Mouse (Mus musculus) c-Kit-positive CD71-positive TER-119-negative erythroid progenitor cells, embryonic 14.5 days (primary cell): ENCODE data around the gene Tal1.

ENCODE experiments used
- DNase-seq: peaks from one replicate; pipeline ENCODE4 v3.0.0-alpha.2; 2013; ENCODE audit warnings: low read depth

Tal1 gene

DNA sequence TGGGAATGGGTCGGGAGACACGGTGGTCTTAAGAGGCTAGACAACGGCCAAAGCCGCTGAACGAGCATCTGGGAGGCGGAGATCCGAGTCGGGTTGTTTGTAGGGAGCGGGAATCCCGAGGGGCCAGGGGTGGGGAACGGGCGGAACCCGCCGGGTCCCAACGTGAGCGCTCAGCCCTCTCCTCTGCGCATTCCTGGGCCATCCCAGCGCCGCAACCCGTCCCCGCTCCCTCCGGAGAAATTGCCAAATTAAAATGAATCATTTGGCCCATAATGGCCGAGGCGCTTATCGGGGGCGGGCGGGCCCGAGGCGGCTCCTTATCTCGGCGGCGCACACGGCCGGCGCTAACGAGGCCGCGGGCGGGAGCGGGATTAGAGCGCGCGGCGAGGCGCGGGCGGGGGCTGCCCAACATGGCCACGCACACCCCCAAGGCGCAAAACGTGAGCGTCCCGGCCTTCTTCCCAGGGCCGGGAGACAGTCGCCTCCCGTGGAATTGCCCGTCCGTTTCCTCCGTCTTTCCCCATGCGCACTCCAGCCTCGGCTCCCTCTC, at the start of gene Tal1:
TSS of gene Tal1 (plus strand) at position 56 of the 550 bp plus-strand sequence.
- DNase-seq = peak; percentile 85

DNA sequence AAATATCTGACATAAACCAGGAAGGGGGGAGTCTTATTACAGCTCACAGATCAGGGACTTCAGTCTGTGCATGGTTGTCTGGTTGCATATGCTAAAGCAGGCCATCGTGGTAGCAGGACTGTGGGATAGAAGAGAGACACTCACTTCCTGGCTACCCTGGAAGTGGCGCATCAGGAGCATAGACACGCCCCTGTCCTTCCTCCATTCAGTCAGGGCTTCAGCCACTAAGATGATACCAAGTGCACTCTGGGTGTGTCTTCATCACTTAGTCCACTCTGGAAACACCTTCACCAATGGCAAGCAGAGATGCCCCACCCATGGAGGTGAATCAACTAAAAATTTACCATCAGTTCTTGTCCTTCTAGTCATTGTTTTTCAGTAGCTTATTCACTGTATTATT, 42.0 kb upstream of the Tal1 start:
- DNase-seq = no peak

DNA sequence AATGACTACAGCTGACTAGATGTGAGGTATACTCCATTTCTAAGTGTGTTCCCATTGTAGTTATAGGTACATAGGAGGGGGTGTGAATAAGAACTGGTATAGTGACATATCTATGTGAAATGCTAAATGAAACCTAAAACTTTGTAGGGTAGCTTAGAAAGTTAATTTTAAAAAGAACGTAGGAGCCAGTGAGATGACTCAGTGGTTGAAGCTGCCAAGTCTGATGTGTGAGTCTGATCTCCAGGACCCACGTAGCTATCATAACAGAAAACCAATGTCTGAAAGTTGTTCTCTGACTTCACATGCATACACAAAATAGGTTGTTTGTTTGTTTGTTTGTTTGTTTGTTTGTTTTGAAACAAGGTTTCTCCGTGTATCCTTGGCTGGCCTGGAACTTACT, 36.2 kb upstream of the Tal1 start:
- no peak for DNase-seq

DNA sequence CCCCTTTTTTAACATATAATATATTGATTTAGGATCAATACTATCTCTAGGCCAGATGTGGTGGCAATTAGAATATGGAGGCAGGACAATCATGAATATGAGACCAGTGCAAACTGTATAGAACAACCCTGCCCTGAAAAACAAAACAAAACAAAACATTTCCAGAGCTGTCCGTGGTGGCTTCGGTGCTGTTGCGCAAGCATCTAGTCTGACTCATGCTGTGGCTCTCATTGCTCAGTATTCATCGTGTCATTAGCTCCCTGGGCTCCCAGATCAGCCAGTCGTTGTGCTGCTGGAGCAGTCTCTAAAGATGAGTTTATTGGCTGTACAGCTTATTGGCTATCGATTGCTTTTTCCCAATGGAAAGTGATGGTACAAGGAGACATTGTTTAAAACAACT, 21.2 kb upstream of the Tal1 start:
- DNase-seq = no peak

DNA sequence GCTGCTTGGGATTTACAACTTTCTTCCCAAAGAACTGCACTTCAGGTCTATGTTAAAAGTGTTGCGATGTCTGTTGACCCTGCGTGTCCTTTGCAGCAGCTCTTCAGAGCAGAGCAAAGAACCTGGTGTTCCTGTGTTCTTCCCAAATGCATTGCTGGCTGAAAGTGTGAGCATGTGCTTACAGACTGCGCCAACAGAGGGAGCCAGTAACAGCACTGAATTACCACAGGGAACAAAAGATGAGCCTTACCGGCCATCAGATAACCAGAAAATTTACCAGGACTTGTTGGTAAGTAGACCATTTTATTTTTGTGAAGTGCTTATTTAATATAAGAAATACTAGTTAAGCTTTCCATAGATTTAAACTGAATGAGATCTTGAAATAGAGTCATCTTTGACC, 18.0 kb upstream of the Tal1 start:
- no peak for DNase-seq

DNA sequence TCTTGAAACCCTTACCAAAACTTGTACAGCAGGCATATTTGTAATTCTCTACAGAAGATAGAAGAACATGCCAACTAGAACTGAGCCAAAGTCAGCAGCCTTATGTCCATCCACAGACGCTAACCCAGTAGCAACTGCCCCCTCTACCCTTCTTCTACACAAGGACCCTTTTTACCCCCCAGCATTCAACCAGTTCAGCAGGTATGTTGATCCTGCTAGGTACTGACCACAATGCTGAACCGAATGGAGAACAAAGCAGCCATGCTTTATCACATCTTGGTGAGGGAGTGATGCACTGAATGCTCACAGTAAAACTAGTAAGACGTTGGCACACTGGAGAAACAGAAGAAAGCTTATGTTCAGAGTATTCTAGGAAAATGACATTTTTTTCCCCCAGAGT, 10.6 kb upstream of the Tal1 start:
- no peak for DNase-seq

DNA sequence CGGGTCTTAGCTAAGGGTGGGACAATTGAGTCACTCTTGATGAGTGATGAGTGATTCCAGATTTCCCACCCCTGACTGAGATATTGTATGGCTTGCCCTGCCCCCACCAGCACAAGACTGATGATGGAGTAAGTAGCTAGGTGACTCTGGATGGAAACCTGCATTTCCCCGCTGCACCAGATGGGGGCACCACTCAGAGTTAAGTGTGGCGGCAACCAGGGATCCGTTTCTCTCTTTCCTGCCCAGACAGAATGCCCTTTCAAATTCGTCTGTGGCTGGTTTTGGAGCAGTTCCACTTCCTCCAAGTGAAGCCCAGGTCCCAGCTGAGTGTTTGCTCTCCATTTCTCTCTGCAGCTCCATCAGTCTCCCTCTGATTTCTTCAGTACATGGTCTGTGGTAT, 8.5 kb upstream of the Tal1 start:
- peak; percentile 91 for DNase-seq

DNA sequence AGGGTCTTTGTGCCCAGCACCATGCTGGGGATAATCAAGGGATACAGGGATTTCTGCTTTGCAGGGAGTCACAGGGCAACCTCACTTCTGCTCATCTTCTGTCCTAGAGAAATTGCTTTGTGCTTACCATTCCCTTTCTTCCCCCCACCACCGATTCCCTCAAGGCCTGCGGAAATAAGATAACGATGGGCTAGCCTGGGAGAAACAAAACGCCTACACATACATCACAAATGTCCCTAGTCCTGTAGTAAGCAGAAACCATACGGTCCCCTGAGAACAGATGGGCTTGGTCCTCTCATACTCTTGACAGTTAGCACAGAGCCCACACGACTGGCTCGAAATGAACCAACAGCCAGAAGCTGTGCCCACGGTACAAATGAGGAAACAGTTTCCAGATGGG, 8.0 kb upstream of the Tal1 start:
- no peak for DNase-seq

DNA sequence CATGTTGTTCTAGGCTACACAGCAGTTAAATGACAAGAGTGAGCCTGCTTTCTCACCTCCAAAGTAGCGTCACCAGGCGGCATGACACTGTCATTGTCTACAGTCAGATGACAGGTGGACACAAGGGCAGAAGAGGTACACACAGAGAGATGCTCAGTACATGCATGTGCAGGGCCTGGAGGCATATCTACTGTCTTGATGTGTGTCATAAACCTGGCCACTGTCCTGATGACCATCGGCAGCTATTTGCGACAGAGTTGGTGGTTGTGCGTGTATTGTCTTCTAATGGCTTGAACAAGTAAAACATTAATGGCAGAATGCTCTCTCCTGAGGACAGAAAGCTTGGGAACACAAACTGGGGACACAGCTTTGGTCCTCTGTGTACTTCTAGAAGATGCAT, 5.0 kb upstream of the Tal1 start:
- DNase-seq = no peak

DNA sequence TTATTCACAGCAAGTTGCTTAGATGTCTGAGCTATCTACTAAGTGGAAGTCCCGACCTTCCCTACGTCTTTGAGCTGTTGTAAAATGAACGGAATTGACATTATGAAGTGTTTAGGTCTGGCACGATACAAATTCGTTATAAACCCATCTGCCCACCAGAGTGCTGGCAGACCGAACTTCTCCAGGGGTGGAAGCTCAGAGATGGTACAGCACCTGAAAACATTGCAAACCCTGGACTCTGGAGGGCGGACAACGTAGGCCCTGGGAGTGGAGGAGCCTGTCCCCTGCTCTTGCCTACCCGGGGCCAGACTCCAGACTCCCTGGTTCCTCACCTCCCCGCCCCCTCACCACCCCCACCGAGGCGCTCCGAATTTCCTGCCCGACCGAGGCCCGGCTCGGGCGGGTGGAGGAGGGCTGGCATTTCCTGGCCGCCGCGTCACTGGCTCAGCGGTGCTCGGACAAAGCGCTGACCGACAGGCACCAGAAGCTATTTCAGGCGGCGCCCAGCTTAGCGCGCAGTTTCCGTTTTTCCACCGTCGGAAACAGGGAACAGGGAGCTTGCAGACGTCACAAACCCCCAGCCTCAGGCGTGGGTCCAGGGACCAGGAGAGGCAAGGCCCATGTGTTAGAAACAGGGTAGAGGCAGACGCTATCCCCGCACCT, 3.8 kb upstream of the Tal1 start:
- DNase-seq = no peak

DNA sequence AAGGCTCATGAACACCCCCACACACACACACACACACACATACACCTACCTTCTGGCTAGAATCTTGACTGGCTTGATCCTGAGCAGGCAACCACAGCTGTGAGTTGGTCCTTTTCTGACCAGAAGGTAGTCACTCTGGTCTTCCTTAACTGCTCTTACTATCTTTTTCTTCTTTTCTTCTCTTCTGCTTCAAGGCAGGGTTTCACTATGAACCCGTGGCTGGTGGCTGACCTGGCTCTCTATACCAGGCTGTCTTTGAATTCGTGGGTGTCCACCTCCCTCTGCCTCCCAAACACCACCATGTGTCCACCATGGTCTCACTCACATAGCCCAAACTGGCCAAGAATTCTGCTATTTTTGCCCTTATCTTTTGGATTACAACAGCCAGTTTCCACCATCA, 1.2 kb upstream of the Tal1 start:
- DNase-seq = no peak

DNA sequence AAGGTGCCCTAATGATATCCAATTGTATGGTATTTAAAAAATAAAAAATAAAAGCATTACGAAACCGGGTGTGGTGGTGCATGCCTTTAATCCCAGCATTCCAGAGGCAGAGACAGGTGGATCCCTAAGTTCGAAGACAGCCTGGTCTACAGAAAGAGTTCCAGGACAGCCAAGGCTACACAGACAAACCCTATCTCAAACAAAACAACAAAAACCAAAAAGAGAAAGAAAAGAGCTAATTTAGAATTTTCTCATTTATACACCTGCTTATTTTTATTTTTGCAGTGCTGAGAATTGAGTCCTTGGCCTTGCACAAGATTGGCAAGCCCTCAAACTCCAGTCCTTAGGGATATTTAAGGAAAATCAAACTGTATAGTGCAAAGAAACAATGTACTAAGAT, 535 bp upstream of the Tal1 start:
- no peak for DNase-seq

DNA sequence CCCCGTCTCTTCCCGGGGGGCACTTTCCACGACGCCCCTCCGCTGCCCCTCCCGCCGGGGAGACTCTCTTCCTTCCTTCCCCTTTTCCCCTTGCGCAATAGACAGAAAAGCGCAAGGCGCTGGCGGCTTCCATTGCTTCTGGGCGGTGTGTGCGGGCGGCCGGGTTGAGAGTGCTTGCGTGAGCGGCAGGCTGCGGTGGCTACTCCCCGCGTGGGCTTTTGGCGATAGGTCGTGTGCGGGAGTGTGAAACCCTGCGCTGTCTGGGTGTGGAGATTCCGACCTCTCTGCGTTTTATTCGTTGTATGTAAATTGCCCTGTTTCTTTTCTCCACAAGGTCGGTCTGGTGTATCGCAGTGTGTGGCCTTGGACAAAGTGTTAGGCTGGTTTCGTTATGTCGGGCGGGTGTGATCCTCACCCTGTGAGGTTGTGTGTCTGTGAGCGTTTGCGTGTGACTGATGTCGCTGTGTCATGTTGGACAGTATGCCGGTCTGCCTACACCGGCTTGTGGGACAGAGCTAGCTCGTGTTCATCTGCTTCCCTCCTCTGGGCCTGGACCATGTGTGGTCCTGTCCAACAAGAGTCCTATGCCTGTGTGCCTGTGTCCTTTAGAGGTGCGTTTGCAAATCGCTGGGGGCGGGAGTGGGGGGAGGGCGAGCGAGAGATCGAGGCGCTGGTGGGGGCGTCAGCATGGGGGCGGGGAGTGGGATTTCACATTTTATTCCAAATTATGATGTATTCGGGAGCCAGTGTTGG, 871 bp downstream of the Tal1 start:
- DNase-seq = no peak

DNA sequence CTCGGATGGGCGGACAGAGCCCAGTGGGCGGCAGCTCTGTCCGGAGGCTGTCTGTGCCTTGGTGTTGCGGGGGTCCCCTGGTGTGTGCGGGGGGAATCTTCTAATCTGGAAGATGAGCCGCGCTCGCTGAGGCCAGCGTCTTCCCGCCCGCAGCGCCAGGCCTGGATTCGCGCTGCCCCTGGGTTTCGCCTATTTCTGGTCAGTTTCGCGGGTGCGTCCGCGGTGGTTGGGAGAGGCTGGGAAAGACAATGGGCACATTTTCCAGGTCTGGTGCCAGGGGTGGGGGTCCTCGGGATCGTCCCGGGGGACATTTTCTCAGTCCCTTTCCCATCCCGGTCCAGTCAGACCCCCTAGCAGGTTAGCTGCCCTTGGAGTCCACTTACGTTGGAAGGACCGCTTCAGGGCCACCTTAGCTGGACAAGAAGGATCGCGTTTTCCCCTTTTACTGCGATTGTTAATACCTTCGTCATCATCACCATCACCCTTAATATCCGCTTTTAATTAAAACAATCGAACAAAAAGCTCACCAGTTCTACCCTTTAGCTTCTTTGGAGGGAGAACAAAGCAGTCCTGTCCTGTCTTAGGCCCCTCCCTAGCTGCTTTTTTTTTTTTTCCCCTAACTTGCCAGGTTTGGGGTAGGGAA, 1.6 kb downstream of the Tal1 start:
- DNase-seq = no peak

DNA sequence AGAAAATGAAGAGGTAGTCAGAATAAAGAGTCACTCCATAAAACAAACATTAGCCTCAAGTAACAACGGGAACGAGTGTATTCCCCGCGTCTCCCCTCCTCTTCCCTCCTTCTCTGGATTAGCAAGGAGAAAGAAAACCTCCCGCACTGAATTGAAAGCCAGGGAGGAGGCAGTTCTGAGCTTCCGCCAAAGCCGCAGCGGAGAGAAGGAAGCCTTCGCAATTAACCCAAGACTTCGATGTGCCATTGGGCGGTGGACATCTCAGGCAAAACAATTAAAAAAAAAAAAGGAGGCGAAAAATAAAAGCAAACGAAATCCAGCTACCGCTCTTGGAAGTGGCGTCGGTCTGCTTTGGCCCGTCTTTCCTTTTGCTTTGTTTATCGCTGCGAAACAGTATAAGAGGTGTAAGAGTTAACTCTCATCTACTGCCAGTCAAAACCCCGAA, 2.1 kb downstream of the Tal1 start:
- DNase-seq = no peak

DNA sequence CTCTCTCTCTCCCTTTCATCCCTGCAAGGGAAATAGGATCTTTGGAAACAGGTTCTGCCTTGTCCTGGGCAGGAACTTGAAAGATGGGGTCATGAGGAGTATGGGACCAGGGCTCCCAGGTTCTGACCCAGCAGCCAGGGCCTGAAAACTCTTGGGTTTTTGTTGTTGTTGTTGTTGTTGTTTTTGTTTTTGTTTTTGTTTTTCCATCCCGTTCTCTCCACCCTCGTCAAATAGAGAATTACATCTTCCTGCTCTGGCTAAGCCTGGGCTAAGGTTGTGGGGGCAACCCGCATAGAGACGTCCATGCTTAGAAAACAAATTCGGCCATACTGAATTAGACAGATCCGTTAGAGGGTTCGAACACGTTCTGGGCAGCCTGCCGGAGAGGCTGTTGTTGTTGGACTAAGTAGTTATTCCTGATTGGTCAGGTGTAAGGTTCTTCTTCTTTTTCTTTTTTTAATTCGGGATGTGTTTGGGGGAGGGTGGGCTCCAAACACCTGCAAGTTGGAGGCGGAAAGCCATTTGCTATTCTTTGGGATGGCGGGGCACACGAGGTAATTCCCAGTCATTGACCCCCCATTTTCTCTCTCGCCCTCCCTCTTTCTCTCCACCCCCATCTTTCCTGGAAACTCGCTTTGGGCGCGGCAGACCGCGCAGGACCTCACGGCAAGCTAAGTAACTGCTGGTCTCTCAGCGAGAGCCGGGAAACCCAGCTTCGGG, 2.8 kb downstream of the Tal1 start:
- no peak for DNase-seq

DNA sequence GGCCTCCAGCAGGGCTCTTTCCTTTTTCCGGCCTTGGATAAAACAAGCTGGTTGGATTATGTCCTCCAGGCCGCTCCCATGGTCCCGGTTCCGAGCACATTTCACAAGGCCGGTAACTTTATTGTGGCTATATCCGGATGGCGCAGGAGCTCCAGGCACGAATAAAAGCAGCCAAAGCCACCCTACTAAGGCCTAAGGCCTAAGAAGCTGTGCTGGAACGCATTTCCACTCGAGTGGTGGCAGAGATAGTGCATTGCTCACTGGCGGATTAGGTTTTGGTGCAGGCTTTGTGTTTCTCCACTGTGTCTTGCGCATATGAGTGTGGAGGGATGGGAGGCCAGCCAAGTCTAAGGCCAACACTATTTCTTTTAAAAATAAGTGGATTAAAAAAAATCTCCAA, 3.6 kb downstream of the Tal1 start:
- DNase-seq = no peak

DNA sequence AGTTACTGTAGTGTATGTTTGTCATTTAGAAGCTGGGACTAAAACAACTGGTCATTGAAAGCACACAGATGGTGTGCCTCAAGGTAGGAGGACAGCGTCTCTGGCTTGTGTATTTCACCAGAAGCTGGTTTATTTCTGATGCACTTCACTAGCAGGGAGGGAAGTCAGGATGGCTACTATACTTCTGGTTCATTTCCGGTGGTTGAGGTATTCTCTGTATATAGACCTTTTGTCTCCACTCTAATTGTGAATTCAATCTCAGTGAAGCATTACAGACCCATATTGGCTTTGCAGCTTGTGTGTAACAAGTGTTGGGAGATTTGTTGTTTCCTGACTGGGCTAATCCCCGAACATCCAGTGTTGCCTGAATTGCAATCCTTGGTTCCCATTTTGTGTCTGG, 4.5 kb downstream of the Tal1 start:
- DNase-seq = no peak

DNA sequence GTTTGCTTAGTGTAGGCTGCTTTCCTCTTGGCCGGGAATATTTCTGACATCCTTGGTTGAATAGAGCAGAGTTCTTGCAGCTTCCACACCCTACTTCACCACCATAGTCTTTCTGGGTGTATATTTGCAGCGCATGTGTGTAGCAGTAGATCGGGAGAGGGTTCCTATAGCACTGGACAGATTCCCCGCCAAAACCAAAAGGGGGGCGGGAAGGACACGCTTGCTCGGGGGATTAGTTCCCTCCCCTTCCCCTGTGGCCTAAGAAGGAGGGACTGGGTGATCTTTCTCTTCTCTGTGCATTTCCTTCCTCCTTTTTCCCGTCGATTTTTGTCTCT, 6.3 kb downstream of the Tal1 start:
- no peak for DNase-seq

DNA sequence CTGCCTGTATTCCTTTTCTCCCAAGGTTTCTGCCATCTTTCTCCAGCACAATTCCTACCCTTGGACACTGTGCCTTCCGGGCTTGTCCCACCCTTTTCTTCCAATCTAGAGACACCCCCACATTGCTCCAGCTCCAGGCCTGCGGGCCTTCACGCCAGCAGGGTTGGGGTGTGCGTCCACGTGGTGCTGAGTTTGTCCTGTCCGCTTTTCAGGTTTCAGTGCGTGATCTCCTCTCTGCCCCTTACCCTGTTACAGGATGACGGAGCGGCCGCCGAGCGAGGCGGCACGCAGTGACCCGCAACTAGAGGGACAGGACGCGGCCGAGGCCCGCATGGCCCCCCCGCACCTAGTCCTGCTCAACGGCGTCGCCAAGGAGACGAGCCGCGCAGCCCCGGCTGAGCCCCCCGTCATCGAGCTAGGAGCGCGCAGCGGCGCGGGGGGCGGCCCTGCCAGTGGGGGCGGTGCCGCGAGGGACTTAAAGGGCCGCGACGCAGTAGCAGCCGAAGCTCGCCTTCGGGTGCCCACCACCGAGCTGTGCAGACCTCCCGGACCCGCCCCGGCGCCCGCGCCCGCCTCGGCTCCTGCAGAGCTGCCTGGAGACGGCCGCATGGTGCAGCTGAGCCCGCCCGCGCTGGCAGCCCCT, 6.8 kb downstream of the Tal1 start:
- no peak for DNase-seq

DNA sequence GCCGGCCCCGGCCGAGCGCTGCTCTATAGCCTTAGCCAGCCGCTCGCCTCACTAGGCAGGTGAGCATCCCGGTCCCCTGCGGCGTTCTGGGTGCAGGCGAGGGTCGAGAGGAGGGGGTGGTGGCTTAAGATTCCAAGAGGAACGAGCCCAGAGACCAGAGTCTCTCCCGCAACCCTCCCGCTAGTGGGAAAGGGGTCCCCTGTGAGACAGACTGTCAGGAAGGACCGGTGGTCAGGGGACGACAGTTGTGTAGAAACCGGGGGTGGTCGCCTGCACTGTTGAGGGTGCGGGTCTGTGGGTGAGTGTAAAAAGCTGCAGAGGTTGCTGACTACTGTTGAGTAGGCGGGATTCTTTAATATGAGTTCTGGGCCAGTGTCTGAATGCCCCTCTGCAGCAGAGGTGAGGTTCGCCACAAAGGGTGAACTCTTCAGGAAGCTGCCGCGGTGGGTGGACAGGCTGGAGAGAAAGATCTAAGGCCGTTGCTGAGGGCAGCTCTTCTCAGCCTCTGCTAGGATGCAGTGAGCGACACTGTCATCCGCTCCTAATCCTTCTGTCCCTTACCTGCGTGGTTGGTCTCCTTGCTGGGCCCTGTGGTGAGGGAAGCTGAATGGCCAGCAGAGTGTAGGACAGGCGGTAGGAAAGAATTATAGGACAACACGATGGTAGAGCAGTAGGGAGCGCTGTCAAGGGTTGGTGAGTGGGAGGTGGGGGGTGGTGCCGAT, 7.5 kb downstream of the Tal1 start:
- no peak for DNase-seq
